Mouse (Mus musculus): ENCODE measurements around the gene Mark4.

Gene Mark4

GRCm38 (mm10) chr7:19458591-19459111 is at the start of gene Mark4:
TSS of gene Mark4 (minus strand) at chr7:19458821.
- DNase-seq (ENCODE audit: low spot score): peak; percentile 67

GRCm38 (mm10) chr7:19507612-19507981 is 49.0 kb upstream of the Mark4 start:
- DNase-seq (ENCODE audit: low spot score): no peak

GRCm38 (mm10) chr7:19506969-19507611 is 48.5 kb upstream of the Mark4 start:
- peak; percentile 35 for DNase-seq (ENCODE audit: low spot score)

- no peak for DNase-seq (ENCODE audit: low spot score)
Observed at GRCm38 (mm10) chr7:19506326-19506725, 47.7 kb upstream of the Mark4 start.

GRCm38 (mm10) chr7:19503481-19504068 is 45.0 kb upstream of the Mark4 start:
- peak; percentile 69 for DNase-seq (ENCODE audit: low spot score)

- DNase-seq (ENCODE audit: low spot score): no peak
Observed at GRCm38 (mm10) chr7:19501658-19502057, 43.0 kb upstream of the Mark4 start.

GRCm38 (mm10) chr7:19500420-19501363 is 42.1 kb upstream of the Mark4 start:
- DNase-seq (ENCODE audit: low spot score): no peak

GRCm38 (mm10) chr7:19498326-19498725 is 39.7 kb upstream of the Mark4 start:
- no peak for DNase-seq (ENCODE audit: low spot score)

GRCm38 (mm10) chr7:19496214-19496555 is 37.6 kb upstream of the Mark4 start:
- DNase-seq (ENCODE audit: low spot score): no peak

- no peak for DNase-seq (ENCODE audit: low spot score)
Observed at GRCm38 (mm10) chr7:19495521-19496213, 37.0 kb upstream of the Mark4 start.

GRCm38 (mm10) chr7:19494751-19495474 is 36.3 kb upstream of the Mark4 start:
- DNase-seq (ENCODE audit: low spot score): no peak

GRCm38 (mm10) chr7:19491731-19492130 is 33.1 kb upstream of the Mark4 start:
- DNase-seq (ENCODE audit: low spot score): no peak

GRCm38 (mm10) chr7:19489525-19489924 is 30.9 kb upstream of the Mark4 start:
- DNase-seq (ENCODE audit: low spot score): no peak

GRCm38 (mm10) chr7:19486549-19486948 is 27.9 kb upstream of the Mark4 start:
- DNase-seq (ENCODE audit: low spot score): no peak

- no peak for DNase-seq (ENCODE audit: low spot score)
Observed at GRCm38 (mm10) chr7:19485488-19485887, 26.9 kb upstream of the Mark4 start.

GRCm38 (mm10) chr7:19483281-19483680 is 24.7 kb upstream of the Mark4 start:
- DNase-seq (ENCODE audit: low spot score): no peak

GRCm38 (mm10) chr7:19477624-19478384 is 19.2 kb upstream of the Mark4 start:
- DNase-seq (ENCODE audit: low spot score): no peak

GRCm38 (mm10) chr7:19477084-19477483 is 18.5 kb upstream of the Mark4 start:
- no peak for DNase-seq (ENCODE audit: low spot score)

GRCm38 (mm10) chr7:19473875-19474443 is 15.3 kb upstream of the Mark4 start:
- peak; percentile 68 for DNase-seq (ENCODE audit: low spot score)

- DNase-seq (ENCODE audit: low spot score): no peak
Observed at GRCm38 (mm10) chr7:19472403-19472802, 13.8 kb upstream of the Mark4 start.

All from urinary bladder, postnatal 25 days (tissue).